Mouse (Mus musculus) intestine, postnatal 0 days (tissue): ENCODE results near the gene Smarcal1. TPM values are rescaled to one million over a fixed set of nuclear protein-coding genes. Genes with fewer than 3 reads are reported as not detected.

Experiments
- ATAC-seq: fragments of 200-750 bp; cut with Nextera tagmentation; 2 replicates; pipeline ENCODE4 v1.8.0; 2017; ENCODE audit warnings: mild to moderate bottlenecking, moderate TSS enrichment, moderate library complexity
- H3K27ac ChIP-seq: fragments of 300-500 bp; sonication (generic); 2 replicates; pipeline ENCODE4 v1.5.1; 2014; ENCODE audit warnings: mild to moderate bottlenecking, low read depth, low read length, moderate library complexity
- H3K27me3 ChIP-seq: fragments of 300-500 bp; sonication (generic); replicated peaks from 2 replicates; pipeline ENCODE4 v1.6.1; 2014; ENCODE audit warnings: low read length, mixed read lengths; ENCODE audit not compliant: control insufficient read depth, insufficient read depth
- H3K36me3 ChIP-seq: fragments of 300-500 bp; sonication (generic); 2 replicates; pipeline ENCODE4 v1.6.1; 2014; ENCODE audit warnings: mild to moderate bottlenecking, moderate library complexity; ENCODE audit not compliant: control insufficient read depth, insufficient read depth
- H3K4me1 ChIP-seq: fragments of 300-500 bp; sonication (generic); replicated peaks from 2 replicates; pipeline ENCODE4 v1.6.1; 2014; ENCODE audit warnings: antibody characterized with exemption, low read length, mixed read lengths; ENCODE audit not compliant: control insufficient read depth, insufficient read depth
- H3K4me2 ChIP-seq: fragments of 300-500 bp; sonication (generic); replicated peaks from 2 replicates; pipeline ENCODE4 v1.6.1; 2014; ENCODE audit warnings: low read depth, mild to moderate bottlenecking, moderate library complexity
- H3K4me3 ChIP-seq: fragments of 300-500 bp; sonication (generic); 2 replicates; pipeline ENCODE4 v1.5.1; 2014; ENCODE audit warnings: low read depth, low read length
- H3K9ac ChIP-seq: fragments of 300-500 bp; sonication (generic); 2 replicates; pipeline ENCODE4 v1.6.1; 2014; ENCODE audit warnings: mild to moderate bottlenecking, low read depth, low read length
- H3K9me3 ChIP-seq: fragments of 300-500 bp; sonication (generic); 2 replicates; pipeline ENCODE4 v1.6.1; 2016; ENCODE audit warnings: mixed run types; ENCODE audit not compliant: control insufficient read depth
- CTCF ChIP-seq: sonication (generic); IDR thresholded peaks from 2 replicates; pipeline ENCODE4 v1.5.1; 2016; ENCODE audit warnings: low read depth, mild to moderate bottlenecking, control low read depth, antibody characterized with exemption, moderate library complexity
- WGBS: fragments of 180-500 bp; shearing (Covaris S2); extraction: QIAGEN DNeasy Blood & Tissue Kit; methylation state at CpG from one replicate; pipeline ENCODE4 v1.1.7; 2014; 5-methylcytosine and 5-hydroxymethylcytosine counted together
- polyA plus RNA-seq: library from polyadenylated mRNA; unstranded; fragments of >200 nt; fragmentation: Nextera tagmentation; extraction: Ambion mirVana; gene quantifications from 2 replicates; pipeline ENCODE4 v1.2.1, GENCODE M21; 2015

Smarcal1 gene
- polyA plus RNA-seq, 1 experiment from 2014 or later, result 5.4 TPM

DNA sequence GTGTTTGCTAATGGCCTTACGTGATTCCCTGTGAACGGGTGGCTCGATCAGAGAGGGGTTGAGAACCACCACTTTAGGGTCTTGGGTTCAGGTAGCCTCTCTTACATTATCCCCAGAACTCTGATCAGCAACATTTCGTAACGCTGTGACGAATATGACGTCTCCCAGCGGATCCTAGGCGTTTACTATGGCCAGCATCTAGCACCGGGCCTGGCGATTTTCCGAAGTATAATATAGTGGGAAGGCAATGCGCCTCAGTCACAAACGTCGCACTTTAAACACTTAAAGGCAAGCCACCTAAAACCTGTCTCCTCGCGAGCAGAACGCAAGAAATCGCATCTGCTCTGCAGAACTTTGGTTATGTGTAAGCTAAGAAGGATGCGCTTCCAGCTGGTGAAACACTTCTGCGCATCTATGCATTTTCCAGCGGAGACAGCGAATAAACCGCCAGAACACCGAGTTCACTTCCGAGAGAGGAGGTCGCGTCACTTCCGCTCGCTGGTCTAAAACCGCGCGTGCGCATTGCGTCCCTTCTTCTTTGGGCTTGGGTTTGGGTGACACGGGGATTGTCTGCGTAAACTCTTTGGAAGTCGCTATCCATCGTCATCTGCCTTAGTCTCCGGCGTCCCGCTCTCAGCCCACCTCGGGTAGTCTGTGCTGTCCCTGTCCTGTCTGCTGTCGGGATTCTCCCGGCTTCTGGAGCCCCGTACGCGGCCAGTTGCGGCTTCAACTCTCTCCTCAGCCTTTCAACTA is 57.8 kb downstream of the Smarcal1 start:
- WGBS, result 44% methylated on average over 49 of the region's 49 CpGs
- Histone ChIP-seq H3K36me3 (no peaks in the 10 kb centered on the region), H3K4me3 (peak overlapping the region; percentile 27), H3K27me3 (no peaks in the 10 kb centered on the region), H3K9me3 (no peaks in the 10 kb centered on the region), H3K9ac (no peak overlapping the region), H3K4me1 (no peaks in the 10 kb centered on the region), H3K27ac (no peak overlapping the region), H3K4me2 (peak overlapping the region; percentile 57)
- TF ChIP-seq CTCF, result no peak
- no peak; the same call in 1 of the 2 replicates for ATAC-seq

DNA sequence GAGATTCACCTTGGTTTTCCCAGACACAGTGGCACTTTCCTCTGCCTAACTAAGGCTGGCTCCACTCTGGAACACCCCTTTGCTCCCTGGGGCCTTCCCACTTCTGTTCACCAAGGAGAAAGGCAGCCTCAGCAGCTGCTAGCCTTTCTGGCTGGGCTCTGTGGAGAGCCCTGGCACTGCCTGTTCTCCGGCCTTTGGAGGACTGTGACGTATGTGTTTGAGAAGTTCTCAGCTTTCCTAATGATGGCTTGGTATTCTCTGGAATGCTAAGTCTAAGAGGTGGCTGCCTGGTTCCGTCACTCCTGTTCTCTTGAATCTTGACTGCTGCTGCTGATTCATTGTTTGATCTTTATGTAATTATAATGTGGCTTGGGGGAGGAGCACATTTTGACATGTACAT is 90.0 kb downstream of the Smarcal1 start:
- no peak for ATAC-seq
- Histone ChIP-seq H3K27ac (no peak overlapping the region), H3K9ac (no peak overlapping the region), H3K9me3 (no peaks in the 10 kb centered on the region), H3K4me2 (no peak overlapping the region), H3K4me1 (no peaks in the 10 kb centered on the region), H3K36me3 (no peaks in the 10 kb centered on the region), H3K27me3 (no peaks in the 10 kb centered on the region), H3K4me3 (no peak overlapping the region)
- no peak for TF ChIP-seq CTCF
- WGBS, result 52% methylated on average over 3 of the region's 3 CpGs

Other genes with a start within 250 kb of the Smarcal1 start
- gene March4, start 46.3 kb upstream of the Smarcal1 start, polyA plus RNA-seq, result 0.12 and 0.20 TPM in 2 replicates
- not detected in 2 replicates for gene Ankar, start 117.3 kb downstream of the Smarcal1 start, polyA plus RNA-seq
- gene Rpl37a, start 128.0 kb downstream of the Smarcal1 start, polyA plus RNA-seq, result 1,358 and 1,438 TPM in 2 replicates
- 75.6 and 94.0 TPM in 2 replicates for gene Igfbp2, start 241.3 kb downstream of the Smarcal1 start, polyA plus RNA-seq